Comparison of ENCODE assay signal across 8 mouse cellular contexts in the genomic region with DNA sequence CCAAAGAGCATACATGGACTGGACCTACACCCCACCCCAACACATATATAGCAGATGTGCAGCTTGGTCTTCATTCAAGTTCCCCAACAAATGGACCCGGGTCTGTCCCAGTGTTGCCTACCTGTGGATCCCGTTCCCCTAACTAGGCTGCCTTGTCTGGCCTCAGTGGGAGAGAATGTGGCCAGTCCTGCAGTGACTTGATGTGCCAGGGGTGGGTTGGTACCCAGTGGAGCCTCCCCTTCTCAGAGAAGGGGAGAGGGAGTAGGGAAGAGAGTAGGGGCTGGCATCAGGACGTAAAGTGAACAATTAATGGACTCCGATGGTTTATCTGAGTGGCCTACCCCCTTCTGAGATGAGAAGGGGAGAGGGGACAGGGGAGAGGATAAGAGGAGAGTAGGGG. TPM values are rescaled to one million over a fixed set of nuclear protein-coding genes. Genes with fewer than 3 reads are reported as not detected.
A peak's percentile ranks its signal among the peaks of the same experiment; 100 is the strongest.
DNase-seq lines count a peak whose midpoint lies in the region; ATAC-seq lines count a peak whose summit lies in the region.

No protein-coding gene starts in this region.

- peak overlapping the region; percentile 94 for H3K4me2 ChIP-seq in forebrain, embryonic 12.5 days
- H3K4me2 ChIP-seq in liver, embryonic 12.5 days, result peak overlapping the region; percentile 91

- ATAC-seq in forebrain, embryonic 12.5 days (ENCODE audit: low FRiP score), result peak; percentile 12; the same call in 1 of the 2 replicates
- no peak for ATAC-seq in liver, embryonic 12.5 days

- no peak overlapping the region for H3K27ac ChIP-seq in forebrain, embryonic 12.5 days
- peak overlapping the region; percentile 78; the same call in 1 of the 2 replicates for H3K27ac ChIP-seq in liver, embryonic 12.5 days

- 58% methylated on average over 4 of the region's 4 CpGs for WGBS in forebrain, embryonic 12.5 days
- 56% methylated on average over 4 of the region's 4 CpGs for WGBS in liver, embryonic 12.5 days (ENCODE audit: insufficient replicate concordance)

- DNase-seq in cerebellum, adult 11-12 months, result peak; percentile 33
- DNase-seq in cerebellum, adult 11 months, result no peak
- DNase-seq in 3T3-L1 (ENCODE audit: low read depth, low spot score), result peak; percentile 5
- no peak for DNase-seq in ovary, postnatal 14 days (ENCODE audit: low spot score)
- no peak for DNase-seq in adrenal gland, adult 18-20 months (ENCODE audit: low spot score in 2 of 2)
- DNase-seq in ovary, postnatal 10 days (ENCODE audit: low spot score), result no peak

- peaks cover 21% of the 10 kb centered on the region for H3K4me1 ChIP-seq in forebrain, embryonic 12.5 days
- peaks cover 26% of the 10 kb centered on the region for H3K4me1 ChIP-seq in liver, embryonic 12.5 days

- H3K9ac ChIP-seq in forebrain, embryonic 12.5 days, result peak overlapping the region; percentile 85
- peak overlapping the region; percentile 85 for H3K9ac ChIP-seq in liver, embryonic 12.5 days

- peaks cover 21% of the 10 kb centered on the region for H3K36me3 ChIP-seq in forebrain, embryonic 12.5 days (replicated peaks)
- H3K36me3 ChIP-seq in liver, embryonic 12.5 days, result peaks cover 28% of the 10 kb centered on the region

- no peaks in the 10 kb centered on the region for H3K9me3 ChIP-seq in forebrain, embryonic 12.5 days
- H3K9me3 ChIP-seq in liver, embryonic 12.5 days (replicated peaks), result no peaks in the 10 kb centered on the region

- no peaks in the 10 kb centered on the region for H3K27me3 ChIP-seq in forebrain, embryonic 12.5 days
- H3K27me3 ChIP-seq in liver, embryonic 12.5 days (replicated peaks), result peaks cover 8% of the 10 kb centered on the region; the same call in 1 of the 2 replicates

- peak overlapping the region; percentile 93 for H3K4me3 ChIP-seq in forebrain, embryonic 12.5 days (replicated peaks)
- peak overlapping the region; percentile 80 for H3K4me3 ChIP-seq in liver, embryonic 12.5 days

RNA-seq across cellular contexts. Expression of a gene that starts 0.8 kb away (rescaled TPM):
- polyA plus RNA-seq in forebrain, embryonic 12.5 days (2016; fragmentation: Nextera tagmentation; extraction: Ambion mirVana), result 103 and 108 TPM in 2 replicates
- polyA plus RNA-seq in liver, embryonic 12.5 days (2016; fragmentation: Nextera tagmentation; extraction: Ambion mirVana), result 116 and 124 TPM in 2 replicates
- 100 to 1,000 TPM; 131 to 160 TPM for total RNA-seq in adrenal gland, adult 18-20 months (2021)

RNA-seq across cellular contexts. Expression of a gene that starts 23.7 kb away (rescaled TPM):
- polyA plus RNA-seq in forebrain, embryonic 12.5 days (2016; fragmentation: Nextera tagmentation; extraction: Ambion mirVana), result 6.9 and 8.0 TPM in 2 replicates
- 1.3 and 1.4 TPM in 2 replicates for polyA plus RNA-seq in liver, embryonic 12.5 days (2016; fragmentation: Nextera tagmentation; extraction: Ambion mirVana)
- 1 to 10 TPM; 3.7 to 5.9 TPM for total RNA-seq in adrenal gland, adult 18-20 months (2021)

Comparison
In these comparisons a context has a peak if more than half of its experiments do, and no peak if none do; other contexts are left out.
1. DNase-seq: peak in cerebellum, adult 11-12 months (single experiment) and 3T3-L1 (single experiment); none in cerebellum, adult 11 months (single experiment), ovary, postnatal 14 days (single experiment), adrenal gland, adult 18-20 months (0 of 2) and ovary, postnatal 10 days (single experiment).